Mouse (Mus musculus) duodenum, adult 2 months (tissue): Measurements from ENCODE around the gene Wnt5b. TPM values are rescaled to one million over a fixed set of nuclear protein-coding genes. Genes with fewer than 3 reads are reported as not detected.

Experiments used
- polyA plus RNA-seq: library from polyadenylated mRNA; depleted of rRNA; stranded (reverse); fragments of >200 nt; gene quantifications from 2 replicates; pipeline ENCODE4 v1.2.3, GENCODE M21; 2012; ENCODE audit warnings: low replicate concordance; rRNA removed

Gene Wnt5b
- 1.9 and 2.8 TPM in 2 replicates for polyA plus RNA-seq

GRCm38 (mm10) chr6:119543803-119544517 lies at the start of gene Wnt5b:
Wnt5b (minus strand) TSS chr6:119544347.

GRCm38 (mm10) chr6:119479343-119479875 lies 64.7 kb downstream of the Wnt5b start, which contains the start of gene Fbxl14:
Fbxl14 (plus strand) TSS chr6:119479668.

DNA sequence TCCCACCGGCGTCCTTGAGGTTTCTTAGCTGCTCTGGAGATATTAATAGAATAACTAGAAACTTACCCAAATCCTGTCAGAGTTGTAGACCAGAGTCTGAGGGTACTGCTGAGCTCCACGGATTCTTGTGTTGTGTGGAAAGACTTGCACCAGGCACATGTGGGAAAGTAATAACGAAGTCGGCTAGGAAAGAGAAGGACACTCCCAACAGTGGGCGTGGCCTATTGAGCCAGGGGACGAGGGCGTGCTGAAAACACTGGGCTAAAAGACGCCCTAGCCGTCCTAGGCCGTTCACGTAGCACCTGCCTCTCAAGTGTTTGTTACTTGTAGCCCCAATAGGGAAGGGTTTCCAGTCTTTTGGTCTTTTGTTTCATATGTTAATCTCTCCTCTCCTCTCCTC lies 126.8 kb downstream of the Wnt5b start, which contains the start of gene Adipor2:
Adipor2 (minus strand) TSS at position 351 of the 400 bp plus-strand sequence.

Other genes with a start within 250 kb of the Wnt5b start
- gene Lrtm2, start 213.6 kb downstream of the Wnt5b start, polyA plus RNA-seq = 0.05 TPM in 2 replicates
- gene Adipor2, start 126.6 kb downstream of the Wnt5b start, polyA plus RNA-seq = 88.2 and 96.2 TPM in 2 replicates
- gene Fbxl14, start 64.7 kb downstream of the Wnt5b start, polyA plus RNA-seq = 64.5 and 88.5 TPM in 2 replicates